Mouse (Mus musculus) kidney, postnatal 36 days (tissue): ENCODE measurements around the gene Sgpp2.

Experiments used
- DNase-seq, 2 experiments: peaks; one replicate each; pipeline ENCODE4 v3.0.0; 2021 to 2022; ENCODE audit warnings: mixed read lengths in 2 of 2

Gene Sgpp2

DNA sequence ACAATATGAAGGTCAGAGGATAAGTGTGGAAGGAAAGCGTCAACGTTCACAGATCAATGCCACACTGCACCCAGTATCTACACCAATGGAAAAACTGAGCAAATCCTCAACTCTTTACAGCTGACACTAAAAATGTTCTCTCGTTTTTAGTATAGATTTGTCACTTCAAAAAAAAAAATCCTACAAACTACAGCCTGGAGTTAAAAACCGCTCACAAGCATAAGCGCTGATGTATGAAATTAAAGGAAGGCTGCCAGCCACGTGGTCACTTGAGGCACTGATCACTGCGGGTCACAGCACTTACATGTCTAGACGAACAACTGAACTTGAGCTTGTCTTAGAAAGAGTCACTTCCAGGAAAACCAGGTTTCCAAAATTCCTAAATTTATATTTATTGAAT is 143.7 kb downstream of the Sgpp2 start:
- peak in 1 of 2 experiments; percentile 45 for DNase-seq

DNA sequence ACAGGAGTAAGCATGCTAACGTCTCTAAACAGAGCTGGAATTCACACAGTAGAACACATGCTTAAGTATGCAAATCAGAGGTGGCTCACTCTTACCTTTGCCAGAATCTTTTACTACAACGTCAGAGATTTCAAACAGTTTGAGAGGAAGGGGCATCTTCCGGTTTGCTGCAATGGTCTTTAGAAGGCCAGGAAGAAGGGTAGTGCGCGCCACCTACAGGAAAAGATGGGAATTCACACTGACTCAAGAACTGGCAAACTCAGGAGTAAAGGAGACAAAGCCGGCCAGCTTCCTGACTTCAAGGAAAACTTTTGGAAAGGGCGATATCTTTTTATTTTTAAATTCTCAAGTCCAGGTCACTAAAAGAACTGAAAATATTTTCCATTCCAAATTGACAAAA is 144.5 kb downstream of the Sgpp2 start:
- peak; percentile 41 to 58 for DNase-seq
